Mouse (Mus musculus) midbrain, embryonic 11.5 days (tissue): ENCODE results near the gene Dgkq. TPM values are rescaled to one million over a fixed set of nuclear protein-coding genes. Genes with fewer than 3 reads are reported as not detected.

Experiments
- ATAC-seq: fragments of 200-750 bp; cut with Nextera tagmentation; 2 replicates; pipeline ENCODE4 v1.8.0; 2017; ENCODE audit warnings: moderate TSS enrichment, moderate library complexity; ENCODE audit not compliant: low FRiP score
- DNase-seq: peaks from one replicate; pipeline ENCODE4 v3.0.0; 2015; ENCODE audit warnings: low spot score; ENCODE audit errors: missing footprints
- H3K27ac ChIP-seq: fragments of 300-500 bp; sonication (generic); 2 replicates; pipeline ENCODE4 v1.5.1; 2014; ENCODE audit warnings: low read depth, low read length
- H3K27me3 ChIP-seq: fragments of 300-500 bp; sonication (generic); 2 replicates; pipeline ENCODE4 v1.6.1; 2014; ENCODE audit warnings: mild to moderate bottlenecking, low read length, moderate library complexity, mixed read lengths; ENCODE audit not compliant: control insufficient read depth, insufficient read depth
- H3K36me3 ChIP-seq: fragments of 300-500 bp; sonication (generic); 2 replicates; pipeline ENCODE4 v1.6.1; 2014; ENCODE audit warnings: mild to moderate bottlenecking, low read length, moderate library complexity, mixed read lengths; ENCODE audit not compliant: control insufficient read depth, insufficient read depth
- H3K4me1 ChIP-seq: fragments of 300-500 bp; sonication (generic); 2 replicates; pipeline ENCODE4 v1.6.1; 2014; ENCODE audit warnings: low read length; ENCODE audit not compliant: control insufficient read depth, insufficient read depth
- H3K4me2 ChIP-seq: fragments of 300-500 bp; sonication (generic); 2 replicates; pipeline ENCODE4 v1.6.1; 2014; ENCODE audit warnings: mild to moderate bottlenecking, moderate library complexity
- H3K4me3 ChIP-seq: fragments of 300-500 bp; sonication (generic); 2 replicates; pipeline ENCODE4 v1.5.1; 2014; ENCODE audit warnings: low read depth, low read length
- H3K9ac ChIP-seq: fragments of 300-500 bp; sonication (generic); 2 replicates; pipeline ENCODE4 v1.6.1; 2014; ENCODE audit warnings: low read length
- H3K9me3 ChIP-seq: fragments of 300-500 bp; sonication (generic); 2 replicates; pipeline ENCODE4 v1.6.1; 2016; ENCODE audit warnings: low read length; ENCODE audit not compliant: control insufficient read depth
- WGBS: fragments of 180-500 bp; shearing (Covaris S2); extraction: QIAGEN DNeasy Blood & Tissue Kit; methylation state at CpG from one replicate; pipeline ENCODE4 v1.1.7; 2014; 5-methylcytosine and 5-hydroxymethylcytosine counted together
- polyA plus RNA-seq: library from polyadenylated mRNA; unstranded; fragments of >200 nt; fragmentation: Nextera tagmentation; extraction: Ambion mirVana; gene quantifications from 2 replicates; pipeline ENCODE4 v1.2.1, GENCODE M21; 2014

The Dgkq gene
- polyA plus RNA-seq, 1 experiment from 2014 or later: 8.6 TPM

DNA sequence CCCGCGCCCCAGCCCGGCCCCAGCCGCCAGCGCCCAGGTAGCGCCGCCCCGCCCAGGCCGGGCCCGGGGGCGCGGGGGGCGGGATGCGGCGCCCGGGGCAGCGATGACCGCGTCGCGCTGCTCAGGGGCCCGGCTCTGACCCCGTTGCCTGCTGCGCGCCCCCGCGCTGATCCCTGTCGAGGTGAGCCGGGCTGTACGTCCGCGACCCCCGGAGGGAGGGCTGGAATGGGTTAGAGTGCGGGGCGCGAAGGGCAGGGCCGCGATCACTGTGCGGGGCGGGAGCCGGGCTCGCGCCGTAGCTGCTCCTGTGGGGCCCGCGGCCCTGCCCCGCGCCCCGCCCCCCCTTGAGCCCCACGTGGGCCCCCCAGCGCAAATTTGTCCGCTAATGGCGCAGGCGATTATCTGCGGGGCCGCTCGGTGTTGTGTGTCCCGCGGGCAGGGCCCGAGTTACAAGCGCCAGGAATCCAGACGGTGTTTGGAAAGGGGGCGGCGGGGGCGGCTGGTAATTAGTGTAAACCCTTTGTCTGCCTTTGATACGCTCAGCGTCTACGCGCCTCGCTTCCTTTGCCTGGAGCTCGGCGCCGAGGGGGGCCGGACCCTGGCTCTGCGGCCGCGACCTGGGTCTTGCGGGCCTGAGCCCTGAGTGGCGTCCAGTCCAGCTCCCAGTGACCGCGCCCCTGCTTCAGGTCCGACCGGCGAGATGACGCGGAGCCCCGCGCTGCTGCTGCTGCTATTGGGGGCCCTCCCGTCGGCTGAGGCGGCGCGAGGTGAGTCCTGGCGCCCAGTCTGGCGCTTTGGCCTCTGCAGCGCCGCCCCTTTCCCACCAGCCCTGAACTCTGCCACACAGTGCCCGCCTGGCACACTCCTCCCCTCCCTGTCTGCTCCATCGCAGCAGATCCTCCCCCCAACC, 25.1 kb upstream of the Dgkq start:
- Histone ChIP-seq H3K36me3 (no peaks in the 10 kb centered on the region), H3K4me1 (peaks cover 29% of the 10 kb centered on the region), H3K4me3 (peak overlapping the region; percentile 92), H3K4me2 (peak overlapping the region; percentile 80), H3K9ac (peak overlapping the region; percentile 83), H3K9me3 (no peaks in the 10 kb centered on the region), H3K27me3 (peaks cover 14% of the 10 kb centered on the region), H3K27ac (no peak overlapping the region)
- peak; percentile 57 for ATAC-seq
- DNase-seq: peak; percentile 90
- under 1% methylated on average over 72 of the region's 99 CpGs for WGBS

DNA sequence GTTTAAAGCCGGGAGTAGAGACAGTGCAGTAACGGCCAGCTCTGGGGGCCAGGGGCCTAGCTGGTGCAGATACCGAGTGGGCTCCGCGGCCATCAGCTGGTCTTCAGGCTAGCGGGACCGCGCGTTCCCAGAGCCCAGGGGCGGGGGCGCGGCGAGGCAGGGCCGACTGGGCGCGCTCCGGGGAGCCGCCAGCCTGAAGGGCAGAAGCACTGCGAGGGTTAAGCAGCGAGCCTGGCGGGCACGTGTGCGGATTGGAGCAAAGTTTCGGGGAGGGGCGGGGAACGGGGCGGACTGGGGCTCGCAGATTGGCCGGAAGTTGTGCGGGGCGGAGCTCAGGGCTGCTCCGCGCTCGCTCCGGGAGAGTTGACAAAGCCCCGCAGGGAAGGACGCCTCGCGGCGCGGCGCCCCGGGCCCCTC, 24.4 kb upstream of the Dgkq start:
- peak overlapping the region; percentile 80 for H3K4me2 ChIP-seq
- H3K9ac ChIP-seq: peak overlapping the region; percentile 83
- H3K9me3 ChIP-seq: no peaks in the 10 kb centered on the region
- no peaks in the 10 kb centered on the region for H3K36me3 ChIP-seq
- DNase-seq: peak; percentile 97
- H3K27me3 ChIP-seq: peaks cover 14% of the 10 kb centered on the region
- 0% methylated on average over 36 of the region's 43 CpGs for WGBS
- H3K4me3 ChIP-seq: peak overlapping the region; percentile 92
- peaks cover 29% of the 10 kb centered on the region for H3K4me1 ChIP-seq
- ATAC-seq: peak; percentile 94
- H3K27ac ChIP-seq: no peak overlapping the region

DNA sequence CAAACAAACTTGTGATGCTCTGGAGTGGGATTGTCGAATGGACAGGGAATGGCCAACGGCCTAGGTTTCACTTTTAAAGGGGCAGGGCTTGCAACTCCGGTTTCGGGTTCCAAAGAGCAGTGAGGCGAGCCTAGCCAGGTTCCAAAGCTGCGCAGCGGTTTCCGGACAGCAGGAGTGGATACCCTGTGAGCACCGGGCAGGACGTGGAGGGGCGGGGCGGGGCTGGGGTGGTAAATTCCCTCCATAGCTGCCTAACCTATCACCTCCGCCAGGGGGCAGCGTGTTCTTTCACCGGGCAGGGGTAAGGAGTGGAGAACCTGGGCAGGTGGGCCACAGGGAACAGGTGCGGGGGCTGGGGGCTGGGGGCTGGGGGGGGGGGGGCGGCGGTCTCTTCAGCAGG, 22.8 kb upstream of the Dgkq start, which contains the start of gene Fgfrl1:
Gene Fgfrl1 (plus strand): TSS at position 112 of the 400 bp plus-strand sequence.
- no peak for ATAC-seq
- Histone ChIP-seq H3K27ac (no peak within 1 kb of the TSS), H3K36me3 (no peaks in the 10 kb centered on the region), H3K9ac (no peak within 1 kb of the TSS), H3K4me3 (peak within 1 kb of the TSS; percentile 7; the same call in 1 of the 2 replicates), H3K9me3 (no peaks in the 10 kb centered on the region), H3K4me2 (peak within 1 kb of the TSS; percentile 80), H3K4me1 (peaks cover 25% of the 10 kb centered on the region), H3K27me3 (peaks cover 14% of the 10 kb centered on the region)
- no peak for DNase-seq
- 4% methylated on average over 15 of the region's 18 CpGs for WGBS

DNA sequence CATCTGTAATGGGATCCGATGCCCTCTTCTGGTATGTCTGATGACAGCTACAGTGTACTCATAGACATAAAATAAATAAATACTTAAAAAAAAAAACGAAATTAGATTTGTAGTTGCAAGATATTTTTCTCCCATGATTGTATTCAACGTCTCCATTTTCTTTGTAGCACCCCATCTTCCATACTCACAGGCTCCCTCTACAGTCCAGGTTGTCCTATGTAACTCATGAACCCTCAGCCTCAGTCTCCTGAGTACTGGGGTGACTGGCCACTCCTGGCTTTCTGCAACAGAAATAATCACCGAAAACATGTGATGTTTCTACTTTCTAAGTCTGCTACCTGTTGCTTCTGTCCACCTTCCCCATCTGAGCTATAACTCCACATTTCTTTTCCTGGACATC, 21.7 kb upstream of the Dgkq start:
- H3K4me2 ChIP-seq: no peak overlapping the region
- no peaks in the 10 kb centered on the region for H3K9me3 ChIP-seq
- no peak overlapping the region for H3K9ac ChIP-seq
- peaks cover 14% of the 10 kb centered on the region for H3K27me3 ChIP-seq
- no peak for DNase-seq
- peaks cover 18% of the 10 kb centered on the region for H3K4me1 ChIP-seq
- ATAC-seq: no peak
- H3K27ac ChIP-seq: no peak overlapping the region
- no peaks in the 10 kb centered on the region for H3K36me3 ChIP-seq
- H3K4me3 ChIP-seq: no peak overlapping the region
- WGBS: 76% methylated on average over 4 of the region's 4 CpGs

DNA sequence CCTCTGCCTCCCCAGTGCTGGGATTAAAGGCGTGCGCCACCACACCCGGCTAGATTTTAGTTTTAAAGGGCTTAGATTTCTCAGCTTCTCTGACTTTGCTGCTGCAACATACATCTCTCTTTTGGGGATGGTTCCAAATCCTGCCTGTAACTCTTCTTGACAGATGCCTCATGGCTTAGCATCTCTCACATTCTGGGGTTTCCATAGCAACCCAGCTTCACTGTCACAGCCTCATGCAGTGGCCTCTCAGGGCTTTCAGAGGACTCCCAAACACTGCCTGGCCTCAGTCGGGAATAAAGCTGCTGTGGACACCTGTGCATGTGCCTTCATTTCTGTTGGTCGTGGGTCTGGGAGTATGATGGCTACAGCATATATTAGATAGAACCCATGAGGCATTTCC, 19.6 kb upstream of the Dgkq start:
- no peak for ATAC-seq
- Histone ChIP-seq H3K4me1 (peaks cover 9% of the 10 kb centered on the region; the same call in 1 of the 2 replicates), H3K9ac (no peak overlapping the region), H3K9me3 (no peaks in the 10 kb centered on the region), H3K27ac (no peak overlapping the region), H3K27me3 (peaks cover 14% of the 10 kb centered on the region), H3K36me3 (no peaks in the 10 kb centered on the region), H3K4me2 (no peak overlapping the region), H3K4me3 (no peak overlapping the region)
- DNase-seq: peak; percentile 85
- WGBS: 70% methylated on average over 5 of the region's 5 CpGs

DNA sequence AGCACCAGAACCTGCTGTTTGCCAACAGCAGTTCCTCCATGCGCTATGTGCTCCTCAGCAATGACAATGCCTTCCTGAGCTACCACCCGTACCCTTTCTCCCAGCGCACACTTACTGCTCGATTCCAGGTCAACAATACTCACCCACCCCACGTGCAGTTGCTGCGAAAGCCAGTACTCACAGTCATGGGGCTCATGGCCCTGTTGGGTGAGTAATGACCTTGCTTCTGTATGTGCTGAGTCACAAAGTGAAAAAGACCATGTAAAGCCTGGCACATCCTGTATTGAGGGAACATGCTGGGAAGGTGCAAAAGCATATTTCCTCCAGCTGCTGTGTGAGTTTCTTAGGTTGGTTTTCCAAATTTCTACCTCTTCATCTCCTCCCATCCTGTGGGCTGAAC, 11.4 kb upstream of the Dgkq start:
- H3K36me3 ChIP-seq: no peaks in the 10 kb centered on the region
- no peak overlapping the region for H3K9ac ChIP-seq
- 89% methylated on average over 6 of the region's 6 CpGs for WGBS
- no peak overlapping the region for H3K4me3 ChIP-seq
- no peak overlapping the region for H3K27ac ChIP-seq
- H3K4me2 ChIP-seq: no peak overlapping the region
- no peaks in the 10 kb centered on the region for H3K9me3 ChIP-seq
- ATAC-seq (no peak), DNase-seq (peak; percentile 73)
- H3K27me3 ChIP-seq: no peaks in the 10 kb centered on the region
- peaks cover 3% of the 10 kb centered on the region for H3K4me1 ChIP-seq

DNA sequence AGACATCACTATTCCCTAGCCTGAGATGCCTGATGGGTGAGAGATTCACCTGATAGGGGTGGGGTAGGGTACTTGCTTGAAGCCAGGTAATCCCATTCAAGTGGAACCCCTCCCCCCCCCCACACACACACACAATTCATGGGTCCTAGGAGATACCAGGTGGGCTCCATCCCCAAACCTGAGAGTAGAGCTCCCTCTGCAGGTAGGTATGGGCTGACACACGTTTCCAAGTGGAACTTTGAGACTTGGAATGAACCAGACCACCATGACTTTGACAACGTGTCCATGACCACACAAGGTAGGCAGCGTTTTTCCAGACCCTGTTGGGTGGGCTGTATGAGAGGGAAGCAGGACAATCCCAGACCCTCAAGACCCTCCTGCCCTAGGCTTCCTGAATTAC, 10.4 kb upstream of the Dgkq start:
- ATAC-seq: no peak
- 63% methylated on average over 3 of the region's 3 CpGs for WGBS
- Histone ChIP-seq H3K27ac (no peak overlapping the region), H3K9ac (no peak overlapping the region), H3K9me3 (no peaks in the 10 kb centered on the region), H3K4me3 (no peak overlapping the region), H3K4me2 (no peak overlapping the region), H3K36me3 (no peaks in the 10 kb centered on the region), H3K27me3 (no peaks in the 10 kb centered on the region), H3K4me1 (peaks cover 3% of the 10 kb centered on the region)
- peak; percentile 78 for DNase-seq

DNA sequence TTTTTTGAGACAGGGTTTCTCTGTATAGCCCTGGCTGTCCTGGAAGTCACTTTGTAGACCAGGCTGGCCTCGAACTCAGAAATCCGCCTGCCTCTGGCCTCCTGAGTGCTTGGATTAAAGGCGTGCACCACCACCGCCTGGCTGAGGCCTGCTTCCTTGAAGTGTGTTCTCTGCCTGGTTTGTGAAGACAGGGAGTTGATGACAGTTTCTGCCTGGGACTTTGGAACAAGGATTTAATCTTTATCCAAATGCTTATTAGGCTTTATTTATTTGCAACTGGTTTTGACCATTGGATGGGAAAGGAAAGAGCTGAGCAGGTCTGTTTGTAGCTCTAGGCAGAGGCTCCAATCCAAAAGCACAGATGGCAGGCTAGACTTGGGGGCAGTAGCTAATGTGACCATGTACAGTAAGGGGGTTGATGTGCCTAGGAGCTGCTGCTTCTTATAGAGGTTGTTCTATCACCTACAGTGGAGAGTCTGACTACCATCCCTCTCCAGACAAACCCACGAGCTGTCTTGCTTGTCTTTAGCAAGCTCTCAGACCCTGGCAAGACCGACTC, 8.9 kb upstream of the Dgkq start:
- WGBS: 85% methylated on average over 6 of the region's 6 CpGs
- ATAC-seq (no peak), DNase-seq (peak; percentile 73)

More for the DNA sequence above, 8.9 kb upstream of the Dgkq start:
- H3K4me1 ChIP-seq: peaks cover 3% of the 10 kb centered on the region
- no peaks in the 10 kb centered on the region for H3K36me3 ChIP-seq
- no peaks in the 10 kb centered on the region for H3K9me3 ChIP-seq
- no peak overlapping the region for H3K27ac ChIP-seq
- no peak overlapping the region for H3K9ac ChIP-seq
- no peaks in the 10 kb centered on the region for H3K27me3 ChIP-seq
- no peak overlapping the region for H3K4me3 ChIP-seq
- no peak overlapping the region for H3K4me2 ChIP-seq
